Mouse (Mus musculus) bone marrow, adult 2 months (tissue): ENCODE results near the gene Lrrk1.

ENCODE experiments used
- CTCF ChIP-seq: fragments of 200-500 bp; IDR thresholded peaks from 2 replicates; pipeline ENCODE4 v1.5.1; 2011; ENCODE audit warnings: low read length, control low read depth; ENCODE audit not compliant: control insufficient read depth, insufficient read depth
- POLR2A ChIP-seq: fragments of 200-500 bp; IDR thresholded peaks from 2 replicates; pipeline ENCODE4 v1.6.1; 2011; ENCODE audit warnings: low read depth, mild to moderate bottlenecking, control low read depth, low read length, borderline replicate concordance; ENCODE audit not compliant: control insufficient read depth

- TF ChIP-seq CTCF (no peak), POLR2A (no peak)
Observed at GRCm38 (mm10) chr7:66257232-66257631, 130.9 kb downstream of the Lrrk1 start.
